Mouse (Mus musculus) thymus, postnatal 10 days (tissue): Measurements from ENCODE around the gene Timm50.
A peak's percentile ranks its signal among the peaks of the same experiment; 100 is the strongest.

ENCODE experiments used
- DNase-seq, 2 experiments: peaks; one replicate each; pipeline ENCODE4 v3.0.0; 2021; ENCODE audit warnings: low spot score in 2 of 2

The Timm50 gene

DNA sequence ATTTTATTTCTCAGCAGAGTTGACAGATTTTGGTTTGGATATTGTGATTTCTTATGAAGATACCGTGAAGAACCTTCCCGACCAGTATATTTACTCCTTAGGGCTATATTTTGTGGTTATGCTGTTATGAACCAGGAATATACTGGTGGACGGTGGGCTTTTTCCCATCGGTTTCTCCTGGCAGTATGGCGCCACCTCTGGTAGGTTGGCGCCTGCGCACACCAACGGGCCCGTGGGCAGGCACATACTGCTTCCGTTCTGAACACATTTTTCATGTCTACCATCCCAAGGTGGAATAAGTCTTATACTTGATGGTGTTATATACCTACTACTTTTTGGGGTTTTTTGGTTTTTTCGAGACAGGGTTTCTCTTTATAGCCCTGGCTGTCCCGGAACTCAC, 42.5 kb downstream of the Timm50 start:
- DNase-seq = no peak

DNA sequence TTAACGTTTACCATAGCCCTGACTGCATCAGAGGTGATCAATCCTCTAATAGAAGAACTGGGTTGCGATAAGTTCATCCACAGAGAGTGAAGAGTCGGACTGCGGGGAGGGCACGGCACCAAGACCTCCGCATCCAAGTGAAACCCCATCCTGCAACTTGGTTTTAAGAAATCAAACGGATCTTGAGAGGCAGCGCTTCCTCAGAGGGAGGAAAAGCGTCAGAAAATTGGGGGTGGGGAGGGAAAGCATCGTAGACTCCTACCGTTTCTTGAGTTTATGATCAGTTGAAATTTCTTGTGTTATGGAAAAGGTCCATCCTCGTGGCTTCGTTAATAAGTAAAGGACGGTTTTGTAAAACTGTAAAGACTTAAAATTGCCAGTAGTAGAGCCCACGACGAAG, 43.3 kb downstream of the Timm50 start:
- no peak for DNase-seq

DNA sequence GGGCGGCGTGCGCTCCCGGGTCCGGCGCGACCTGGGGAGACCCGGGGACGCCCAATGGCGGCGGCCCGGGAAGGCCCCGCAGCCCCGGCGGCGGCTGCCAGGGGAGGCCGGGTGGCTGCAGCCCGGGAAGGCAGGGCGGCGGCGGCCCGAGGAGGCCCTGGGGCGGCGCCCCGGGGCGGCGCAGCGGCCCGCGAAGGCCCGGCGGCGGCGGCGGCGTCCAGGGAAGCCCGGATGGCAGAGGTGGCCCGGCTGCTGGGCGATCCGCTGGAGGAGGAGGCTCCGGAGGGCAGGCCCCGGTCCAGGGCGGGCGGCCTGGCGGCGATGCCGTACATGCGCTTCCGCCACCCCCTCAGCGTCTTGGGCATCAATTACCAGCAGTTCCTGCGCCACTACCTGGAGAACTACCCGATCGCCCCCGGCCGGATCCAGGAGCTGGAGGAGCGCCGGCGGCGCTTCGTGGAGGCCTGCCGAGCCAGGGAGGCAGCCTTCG, 43.8 kb downstream of the Timm50 start:
- DNase-seq = peak; percentile 11 to 24

- peak; percentile 61 to 66 for DNase-seq
These were observed 44.5 kb downstream of the Timm50 start, which contains the start of gene Eid2 for GRCm38 (mm10) chr7:28267129-28268041. Eid2 (plus strand) TSS chr7:28267881.

GRCm38 (mm10) chr7:28265391-28265790, 46.5 kb downstream of the Timm50 start:
- no peak for DNase-seq

DNA sequence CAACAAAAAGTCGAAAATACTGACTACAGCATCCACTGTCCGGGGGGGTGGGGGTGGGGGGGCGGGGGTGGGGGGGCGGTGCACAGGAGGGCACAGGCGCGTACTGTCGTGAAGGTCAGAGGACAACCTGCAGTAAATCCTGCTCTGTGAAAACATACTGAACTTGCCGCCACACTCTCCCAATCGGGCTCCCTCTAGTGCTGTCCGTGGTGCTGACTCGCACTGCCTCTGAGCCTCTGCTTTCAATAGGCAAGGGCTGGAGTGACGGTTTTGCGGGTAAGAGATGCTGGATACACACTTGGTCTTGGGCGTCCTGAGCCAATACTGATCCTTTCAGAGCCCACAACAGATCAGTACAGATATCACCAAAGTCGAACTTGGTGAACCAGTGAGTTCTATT, 48.1 kb downstream of the Timm50 start:
- peak; percentile 17 to 76 for DNase-seq

GRCm38 (mm10) chr7:28262861-28263260, 49.0 kb downstream of the Timm50 start:
- no peak for DNase-seq
